Mouse (Mus musculus): ENCODE measurements around the gene Gm49322.
"Not testable (repeated sequence)": the region's sequence is repeated elsewhere in the genome, so short reads cannot be mapped to it uniquely, and the experiment has no call there.

Gm49322 gene

GRCm38 (mm10) chr10:80614351-80614750 is 8.5 kb downstream of the Gm49322 start:
- no peak for DNase-seq

DNA sequence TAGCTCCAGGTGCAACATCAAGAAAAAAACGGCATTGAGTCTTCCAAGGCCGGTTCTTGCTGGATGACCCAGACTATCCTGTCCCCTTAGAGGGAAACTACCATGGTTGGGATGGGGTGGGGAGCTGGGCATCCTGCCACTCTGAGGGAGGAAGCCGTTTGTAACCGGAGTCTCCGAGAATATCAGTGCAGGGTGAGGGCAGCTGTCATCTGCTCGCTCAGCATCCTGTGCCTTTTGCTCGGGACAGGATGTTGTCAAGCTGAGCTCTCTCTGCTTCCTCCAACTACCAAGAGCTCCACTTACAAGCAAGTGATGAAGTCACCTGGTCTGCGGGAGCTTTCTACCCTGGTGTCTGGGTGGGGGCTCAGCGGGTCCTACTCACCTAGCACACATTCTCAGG is 12.4 kb downstream of the Gm49322 start:
- DNase-seq, result peak; percentile 67 to 68

DNA sequence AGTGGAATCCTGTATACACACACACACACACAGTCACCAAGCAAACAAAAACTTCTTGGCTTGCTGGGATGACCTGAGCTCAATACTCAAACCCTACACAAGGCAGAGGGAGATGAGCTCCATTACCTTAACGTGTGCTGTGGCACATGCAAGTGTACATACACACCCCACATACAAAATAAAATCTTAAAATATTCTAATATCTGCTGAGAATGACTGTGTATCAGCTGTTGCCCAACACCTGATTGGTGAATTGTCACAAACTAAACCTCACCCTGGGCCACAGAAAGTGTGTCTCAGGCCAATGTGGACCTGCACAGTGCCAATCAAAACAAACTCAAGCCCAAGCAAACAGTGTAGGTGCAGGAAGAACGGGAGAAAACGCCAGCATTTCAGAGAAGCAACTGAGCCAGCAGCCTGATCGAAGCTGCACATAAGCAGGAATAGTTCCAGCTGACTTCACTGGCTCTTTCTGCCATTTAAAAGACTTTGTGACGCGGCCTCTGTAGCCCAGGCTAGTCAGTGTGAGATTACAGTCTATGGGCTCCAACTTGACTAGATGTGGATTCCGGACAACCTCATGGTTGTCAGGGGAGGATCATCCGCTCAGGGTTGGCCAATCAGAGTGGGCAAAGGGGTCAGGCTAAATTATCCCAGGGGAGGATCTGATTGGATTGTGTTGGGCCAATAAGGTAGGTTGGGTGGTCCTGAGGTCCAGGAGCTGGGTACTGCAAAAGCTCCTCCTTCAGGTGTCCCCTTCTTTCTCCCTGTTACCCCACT is 13.8 kb downstream of the Gm49322 start:
- no peak for DNase-seq

GRCm38 (mm10) chr10:80620365-80620764 is 14.5 kb downstream of the Gm49322 start:
- no peak for DNase-seq

DNA sequence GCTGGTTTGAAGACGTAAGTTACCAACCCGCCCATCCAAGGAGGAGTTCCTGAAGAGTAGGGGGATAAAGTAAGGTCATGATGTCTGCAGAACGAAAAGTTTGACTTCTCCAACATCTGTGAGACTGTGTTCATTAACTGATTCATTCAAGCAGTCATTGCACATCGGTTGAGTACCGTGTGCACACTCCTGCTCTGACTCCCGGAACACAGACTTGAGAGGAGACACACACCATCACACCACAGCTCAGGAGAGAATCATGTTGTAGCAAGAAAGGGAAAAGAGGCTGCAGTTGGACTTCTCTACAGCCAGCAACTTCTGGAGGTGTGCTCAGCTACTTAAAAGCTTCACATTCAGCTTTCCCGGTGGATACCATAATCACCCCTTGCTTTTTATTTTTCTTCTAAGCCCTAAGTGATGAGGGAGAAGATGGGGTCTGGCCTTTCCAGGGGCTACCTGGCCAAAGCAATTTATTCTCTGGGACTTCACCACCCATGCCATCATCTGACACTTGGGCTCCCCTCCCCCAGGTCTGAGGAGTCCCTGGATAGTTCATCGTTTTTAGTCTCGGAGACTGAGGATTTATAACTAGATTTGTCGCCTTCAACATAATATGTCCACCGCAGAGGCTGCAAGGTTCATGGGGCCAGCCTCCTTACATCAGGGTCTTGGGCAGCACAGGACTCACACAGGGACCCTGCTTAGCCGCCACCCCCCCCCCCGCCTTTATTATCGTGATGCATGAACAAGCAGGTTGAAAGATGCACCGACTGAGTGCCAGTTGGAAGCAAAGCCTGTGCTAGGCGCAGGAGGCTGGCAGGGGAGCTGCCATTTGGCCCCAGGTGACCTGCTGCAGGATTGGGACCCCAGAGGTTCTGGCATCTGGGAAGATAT is 15.2 kb downstream of the Gm49322 start:
- DNase-seq, result peak; percentile 45 to 48

DNA sequence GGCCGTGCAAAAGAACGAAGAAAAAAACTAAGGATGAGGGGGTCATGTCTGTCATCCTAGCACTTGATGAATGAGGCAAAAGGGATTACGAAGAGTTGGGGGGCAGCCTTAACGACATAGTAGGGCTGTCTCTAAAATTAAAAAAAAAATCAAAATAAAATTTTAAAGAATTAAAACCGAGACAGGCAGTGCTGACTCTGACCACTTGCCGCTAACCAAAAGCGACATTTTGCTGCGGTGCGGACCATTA is 15.8 kb downstream of the Gm49322 start:
- no peak for DNase-seq

DNA sequence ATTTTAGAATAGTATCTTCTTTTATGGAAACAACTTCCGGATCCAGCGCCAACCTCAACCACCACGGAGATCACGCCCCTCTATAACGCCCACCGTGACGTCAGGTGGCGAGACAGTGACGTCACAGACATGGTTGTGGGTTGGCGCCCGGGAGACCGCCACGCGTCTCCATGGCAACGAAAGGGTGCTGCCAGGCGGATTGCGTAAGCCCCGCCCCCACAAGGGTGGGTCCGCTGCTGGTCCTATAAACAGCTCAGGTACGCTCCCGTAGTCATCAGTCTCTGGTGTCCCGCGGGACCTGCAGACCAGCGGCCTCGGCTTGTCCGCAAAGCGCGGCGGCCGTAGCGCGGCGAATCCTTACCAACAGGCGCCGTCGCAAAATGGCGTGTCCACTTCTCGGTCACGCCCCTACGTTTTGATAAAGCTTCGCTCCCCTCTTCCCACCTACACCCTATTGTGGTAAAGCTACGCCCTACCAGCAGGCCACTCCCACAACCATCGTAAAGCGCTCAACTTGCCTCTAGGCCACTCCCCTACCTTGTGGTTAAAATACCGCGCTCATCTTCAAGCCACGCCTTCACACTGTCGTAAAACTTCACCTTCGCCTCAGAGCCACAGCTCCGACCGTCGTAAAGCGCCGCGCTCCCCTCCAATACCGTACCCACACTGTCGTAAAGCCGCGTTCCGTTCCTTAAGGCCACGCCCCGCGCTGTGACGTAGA is 16.3 kb downstream of the Gm49322 start:
- peak; percentile 100 for DNase-seq

DNA sequence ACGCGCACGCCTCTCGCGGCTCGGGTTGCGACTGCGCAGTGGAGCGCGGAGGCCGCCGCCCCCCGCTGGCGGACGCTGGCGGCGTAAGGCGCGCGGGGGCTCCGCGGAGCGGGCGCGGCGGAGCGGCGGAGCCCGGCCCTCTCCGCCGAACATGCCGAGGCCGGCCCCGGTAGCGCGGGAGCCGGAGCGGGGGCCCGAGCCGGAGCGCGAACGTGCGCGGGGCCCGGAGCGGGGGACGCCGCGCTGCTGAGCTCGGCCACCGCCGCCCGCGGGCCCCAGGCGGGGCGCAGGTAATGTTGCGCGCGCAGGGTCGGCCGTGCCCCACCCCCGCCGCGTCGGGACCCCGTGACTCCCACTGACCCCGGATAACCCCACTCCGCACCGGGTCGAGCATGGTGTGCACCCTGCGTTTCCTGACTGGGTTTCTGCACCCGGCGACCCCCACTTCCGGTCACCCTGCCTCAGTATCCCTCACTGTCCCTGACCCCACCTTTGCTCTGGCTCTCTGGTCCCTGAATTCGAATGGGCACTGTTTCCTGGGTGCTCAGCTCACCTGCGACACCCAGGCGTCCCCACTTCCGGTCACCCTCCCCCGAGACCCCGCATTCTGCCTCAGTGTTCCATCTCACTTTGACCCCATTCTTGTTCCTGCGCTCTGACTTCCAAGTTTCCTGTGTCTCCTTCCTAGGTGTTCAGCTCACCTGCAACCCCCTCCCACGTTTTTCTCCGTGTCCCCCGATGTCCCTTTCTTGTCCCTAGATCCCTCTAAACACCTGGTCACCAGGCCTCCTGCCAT is 17.0 kb downstream of the Gm49322 start, which contains the start of gene Csnk1g2:
TSS of gene Csnk1g2 (plus strand) at position 178 of the 796 bp plus-strand sequence.
- peak in 1 of 2 experiments; percentile 79 for DNase-seq

DNA sequence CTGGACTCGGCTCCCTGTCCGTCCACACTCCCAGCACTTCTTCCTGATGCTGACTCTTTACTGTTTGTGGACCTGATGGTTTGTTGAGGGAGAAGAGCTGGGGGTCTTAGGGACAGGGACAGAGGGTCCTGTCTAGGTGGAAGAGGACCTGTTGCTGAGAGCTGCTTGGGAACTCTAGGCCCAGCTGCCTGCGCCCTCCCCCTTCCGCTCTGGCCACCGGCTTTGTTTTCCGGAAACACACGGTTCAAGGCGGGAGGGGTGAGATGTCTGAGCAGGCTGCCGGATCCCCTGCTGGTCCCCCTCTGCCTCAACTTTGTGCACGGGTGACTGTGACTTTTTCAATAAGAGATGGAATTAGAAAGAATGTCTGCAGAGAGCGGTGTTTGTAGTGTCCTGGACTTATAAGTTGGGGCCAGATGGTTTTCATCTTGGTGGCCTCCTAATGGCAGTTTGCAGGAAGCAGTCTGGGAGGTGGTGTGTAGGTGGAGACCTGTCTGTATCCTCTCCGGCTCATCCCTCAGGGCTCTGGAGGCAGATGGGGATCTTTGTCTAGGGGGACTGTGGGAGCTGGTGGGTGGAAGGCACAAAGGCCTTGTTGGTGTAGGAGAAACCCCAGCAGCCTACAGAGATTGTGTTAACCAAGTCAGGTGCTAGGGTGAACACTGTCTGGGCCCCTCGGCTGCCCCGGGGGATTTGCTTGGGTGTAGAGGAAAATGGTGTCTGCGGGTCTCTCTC is 17.8 kb downstream of the Gm49322 start:
- DNase-seq, result peak; percentile 77 to 81

- no peak for DNase-seq
Observed at GRCm38 (mm10) chr10:80625764-80626163, 19.9 kb downstream of the Gm49322 start.

- DNase-seq, result no peak
Observed at GRCm38 (mm10) chr10:80627685-80628084, 21.9 kb downstream of the Gm49322 start.

GRCm38 (mm10) chr10:80628925-80629324 is 23.1 kb downstream of the Gm49322 start:
- no peak for DNase-seq

GRCm38 (mm10) chr10:80635345-80635744 is 29.5 kb downstream of the Gm49322 start:
- DNase-seq, result no peak

DNA sequence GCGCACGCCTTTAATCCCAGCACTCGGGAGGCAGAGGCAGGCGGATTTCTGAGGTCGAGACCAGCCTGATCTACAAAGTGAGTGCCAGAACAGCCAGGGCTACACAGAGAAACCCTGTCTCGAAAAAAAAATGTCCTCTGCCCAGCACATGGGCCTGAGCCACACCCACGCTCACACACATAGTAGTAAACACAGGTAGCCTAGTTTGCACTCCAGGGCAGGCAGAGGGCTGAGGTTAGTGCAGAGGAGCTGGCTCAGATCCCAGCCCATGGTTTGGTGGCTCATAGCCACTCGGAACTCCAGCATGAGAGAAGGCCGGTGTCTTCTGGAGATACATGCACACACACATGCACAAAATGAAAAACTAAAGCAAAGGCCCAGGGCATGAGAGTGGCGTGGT is 41.1 kb downstream of the Gm49322 start:
- DNase-seq, result no peak

DNA sequence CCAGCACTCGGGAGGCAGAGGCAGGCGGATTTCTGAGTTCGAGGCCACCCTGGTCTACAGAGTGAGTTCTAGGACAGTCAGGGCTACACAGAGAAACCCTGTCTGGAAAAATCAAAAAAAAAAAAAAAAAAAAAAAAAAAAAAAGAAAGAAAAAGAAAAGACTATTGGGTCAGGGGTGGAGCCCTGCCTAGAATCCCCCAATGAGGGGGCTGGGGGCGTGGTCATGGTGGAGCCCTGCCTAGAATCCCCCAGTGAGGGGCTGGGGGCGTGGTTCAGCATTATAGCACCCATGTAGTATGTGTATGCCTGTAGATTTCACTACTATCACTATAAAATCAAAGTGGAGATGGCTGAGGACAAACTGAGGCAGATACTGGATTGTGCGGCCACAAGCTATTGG is 44.1 kb downstream of the Gm49322 start:
- DNase-seq, result not testable (repeated sequence)

DNA sequence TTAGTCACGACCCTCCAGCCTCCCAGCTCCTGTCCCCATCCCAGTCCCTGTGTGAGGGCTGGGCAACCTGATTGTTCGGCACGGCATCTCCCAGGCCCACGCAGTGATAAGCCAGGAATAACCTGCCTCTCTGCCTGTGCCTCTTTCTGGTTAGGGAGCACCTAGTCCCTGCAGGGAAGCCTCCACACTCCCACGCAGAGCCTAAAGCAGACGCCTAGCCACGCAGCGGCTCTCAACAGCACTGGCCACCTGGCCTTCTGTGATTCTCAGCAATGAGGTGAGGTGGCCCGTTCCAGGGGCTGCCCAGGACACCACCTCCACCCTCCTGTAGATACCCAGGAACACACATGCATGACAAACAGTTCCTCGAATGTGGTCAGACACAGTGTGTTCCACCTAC is 44.6 kb downstream of the Gm49322 start:
- no peak for DNase-seq

DNA sequence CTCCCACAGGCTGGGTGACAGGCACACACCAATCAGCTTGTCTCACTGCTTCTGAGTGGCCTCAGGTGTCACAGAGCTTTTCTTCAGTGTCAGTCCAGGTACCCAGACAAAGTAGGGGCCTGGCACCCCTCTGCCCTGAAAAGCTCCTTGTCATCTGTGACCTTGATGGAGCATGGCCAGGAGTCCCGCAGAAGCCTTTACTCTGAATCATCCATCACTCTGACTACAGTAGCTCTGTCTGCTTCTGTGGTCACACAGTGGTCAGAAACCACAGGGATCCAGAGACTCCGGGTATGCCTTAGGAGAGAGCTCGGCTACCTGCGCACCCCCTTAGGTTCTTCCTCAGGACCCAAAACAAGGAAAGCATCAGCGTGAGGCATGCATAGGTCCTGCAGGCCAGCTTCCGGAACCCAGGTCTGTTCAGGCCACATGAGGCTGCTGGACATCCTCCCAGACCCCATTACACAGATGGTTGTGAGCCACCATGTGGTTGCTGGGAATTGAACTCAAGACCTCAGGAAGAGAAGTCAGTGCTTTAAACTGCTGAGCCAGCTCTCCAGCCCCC is 47.4 kb downstream of the Gm49322 start:
- DNase-seq, result no peak

DNA sequence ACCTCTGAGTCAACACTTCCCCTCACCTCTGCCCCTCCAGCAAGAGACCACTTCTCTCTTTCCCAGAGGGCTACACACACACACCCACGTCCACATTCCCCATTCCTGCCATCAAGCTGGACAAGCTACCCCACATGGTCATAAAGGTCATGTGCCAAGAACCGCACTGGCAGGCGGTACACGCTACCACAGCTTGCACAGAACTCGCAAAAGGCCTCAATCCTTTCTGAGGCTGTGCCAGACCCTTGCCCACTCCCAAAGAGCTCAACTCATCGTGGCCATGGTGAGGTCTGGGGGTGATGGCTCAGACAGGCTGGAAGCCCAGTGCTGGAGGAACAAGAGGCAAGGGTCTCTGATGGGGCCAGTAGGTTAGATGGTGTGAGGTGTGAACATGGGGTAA is 49.0 kb downstream of the Gm49322 start:
- DNase-seq, result no peak

DNA sequence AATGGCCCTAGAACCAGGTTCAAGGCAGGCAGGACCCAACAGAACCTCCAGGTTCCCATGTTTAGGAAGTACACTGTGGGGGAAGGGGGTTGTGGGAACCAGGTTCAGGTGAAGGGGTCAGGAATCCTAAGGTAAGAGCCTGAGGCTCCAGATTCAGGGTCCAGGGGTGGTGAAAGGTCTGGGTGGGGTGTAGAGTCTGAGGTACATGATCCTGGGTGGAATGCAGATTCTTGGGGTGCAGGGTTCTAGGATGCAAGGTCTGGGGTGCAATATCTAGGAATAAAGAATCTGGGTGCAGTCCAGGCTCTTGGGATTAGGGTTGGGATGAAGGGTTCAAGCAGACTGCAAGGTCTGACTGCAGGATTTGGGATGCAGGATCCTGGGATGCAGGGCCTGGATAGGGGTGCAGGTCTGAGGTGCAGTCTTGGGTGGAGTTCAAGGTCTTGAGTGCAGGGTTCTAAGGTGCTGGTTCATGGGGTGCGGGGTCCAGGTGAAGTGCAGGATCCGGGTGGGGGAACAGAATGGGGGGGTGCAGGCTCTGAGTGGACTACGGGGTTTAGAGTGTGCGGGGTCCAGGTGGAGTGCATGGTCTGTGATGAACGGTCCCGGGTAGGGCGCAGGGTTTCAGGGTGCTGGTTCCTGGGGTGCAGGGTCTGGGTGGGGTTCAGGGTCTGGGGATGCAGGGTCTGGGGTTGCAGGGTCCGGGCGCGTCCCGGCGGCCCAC is 49.7 kb downstream of the Gm49322 start:
- no peak for DNase-seq

GRCm38 (mm10) chr10:80656130-80656862 is 50.5 kb downstream of the Gm49322 start:
- DNase-seq, result peak; percentile 97 to 98

All from B cell, adult 2 months (primary cell).